12 mouse cellular contexts compared by ENCODE assay signal in the genomic region with DNA sequence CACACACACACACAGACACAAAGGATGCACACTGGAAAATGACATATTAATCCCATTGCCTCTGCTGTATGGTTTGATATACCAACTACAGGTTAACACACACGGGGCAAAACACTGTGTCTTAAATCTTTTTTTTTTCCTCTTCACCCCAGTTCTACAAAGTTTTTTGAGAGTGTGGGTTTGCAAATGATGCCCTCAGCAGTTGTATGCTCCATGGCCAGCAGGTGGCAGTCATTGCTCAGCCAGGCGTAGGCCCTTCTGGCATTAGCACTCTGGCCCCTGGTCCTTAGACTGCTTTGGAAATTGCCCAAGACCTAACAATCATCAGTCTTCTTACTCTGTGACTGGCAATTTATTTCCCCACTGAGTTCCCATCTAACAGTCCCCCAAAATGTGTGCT. TPM values are rescaled to one million over a fixed set of nuclear protein-coding genes. Genes with fewer than 3 reads are reported as not detected.
A peak's percentile ranks its signal among the peaks of the same experiment; 100 is the strongest.
DNase-seq lines count a peak whose midpoint lies in the region; ATAC-seq and TF ChIP-seq lines count a peak whose summit lies in the region.
"Not testable (repeated sequence)": the region's sequence is repeated elsewhere in the genome, so short reads cannot be mapped to it uniquely, and the experiment has no call there.
"Had no signal": no experiment of that assay in that cellular context is flagged by ENCODE, and none has a peak within 500 bp of the region (broad histone marks: within the 10 kb centered on the region; RNA-seq: fewer than 3 reads in every experiment).

No protein-coding gene starts in this region.

- H3K4me1 ChIP-seq in lung, adult 2 months (ENCODE audit: control insufficient read depth, insufficient read depth, low read length): not testable (repeated sequence)

- intact Hi-C loops in gastrocnemius, postnatal 14 days (cut with DNase I; ENCODE audit: low total_unique reads): not testable (repeated sequence)

- peak; percentile 13 to 81 for DNase-seq in adrenal gland, adult (ENCODE audit: inconsistent age in 2 of 2, low spot score in 1 of 2)
- DNase-seq in cerebellum, postnatal 25 days: peak; percentile 53 to 63
- DNase-seq in gastrocnemius, postnatal 14 days: peak; percentile 56
- DNase-seq in layer of hippocampus, adult 8-10 months (ENCODE audit: low spot score in 2 of 2): peak; percentile 5 to 13
- peak; percentile 9 for DNase-seq in lung, adult 2 months
- DNase-seq in ovary, postnatal 10 days (ENCODE audit: low spot score): peak; percentile 26
- peak; percentile 18 for DNase-seq in thymus, postnatal 14 days

- not testable (repeated sequence) for TF ChIP-seq CTCF in lung, adult 2 months (IDR thresholded peaks at IDR 0.05; ENCODE audit: insufficient read depth, low read length)

- TF ChIP-seq POLR2A in lung, adult 2 months (IDR thresholded peaks at IDR 0.05; ENCODE audit: borderline replicate concordance, extremely low read depth, low read depth, low read length): not testable (repeated sequence)

- not testable (repeated sequence) for H3K4me3 ChIP-seq in lung, adult 2 months (replicated peaks; ENCODE audit: extremely low read depth, low read depth, low read length)

- ATAC-seq in inflammation-experienced regulatory T-cells, adult 6 months: peak; percentile 92

- WGBS in lung, adult 2 months: 62% methylated on average over 2 of the region's 2 CpGs

RNA-seq across cellular contexts. Expression of a gene that starts 17.4 kb away (rescaled TPM):
- total RNA-seq in gastrocnemius, postnatal 14 days (2021): not detected
- not detected for polyA plus RNA-seq in inflammation-experienced regulatory T-cells, adult 6 months (2017; shearing (Covaris generic))
- total RNA-seq in layer of hippocampus, adult 8-10 months (2022): not detected
- polyA plus RNA-seq in lung, adult 2 months (2012; rRNA removed): not detected in 2 replicates
- polyA plus RNA-seq: forebrain, embryonic 11.5 days; heart, embryonic 12.5 days; kidney, embryonic 16.5 days; liver, embryonic 11.5 days had no signal

RNA-seq across cellular contexts. Expression of a gene that starts 49.5 kb away (rescaled TPM):
- total RNA-seq in gastrocnemius, postnatal 14 days (2021): under 1 TPM in 1 of 2 experiments, not detected in 1; 0.47 TPM
- not detected for polyA plus RNA-seq in inflammation-experienced regulatory T-cells, adult 6 months (2017; shearing (Covaris generic))
- under 1 TPM in 2 of 4 experiments, not detected in 2; 0.68 to 0.93 TPM for total RNA-seq in layer of hippocampus, adult 8-10 months (2022)
- 0.28 TPM in 1 of 2 replicates, not detected in the other for polyA plus RNA-seq in lung, adult 2 months (2012; rRNA removed)
- polyA plus RNA-seq: forebrain, embryonic 11.5 days; kidney, embryonic 16.5 days had no signal
